Mouse (Mus musculus) small intestine, adult 2 months (tissue): ENCODE measurements at regions not wholly inside any gene's neighbourhood (a gene's known extent, or its start where the extent isn't known, plus 50 kb on each side); places are given as distances from the start of the nearest gene placed in this dataset.

Experiments used
- CTCF ChIP-seq: fragments of 200-500 bp; IDR thresholded peaks from 2 replicates; pipeline ENCODE4 v1.5.1; 2012; ENCODE audit warnings: low read depth, mild to moderate bottlenecking, control low read depth, inconsistent platforms, low read length, moderate library complexity, mixed read lengths; ENCODE audit not compliant: insufficient replicate concordance, insufficient read length; ENCODE audit errors: extremely low read depth
- POLR2A ChIP-seq: fragments of 200-500 bp; IDR thresholded peaks from 2 replicates; pipeline ENCODE4 v1.6.1; 2012; ENCODE audit warnings: low read depth, mild to moderate bottlenecking, control low read depth, inconsistent platforms, low read length, moderate library complexity

- TF ChIP-seq POLR2A (no peak), CTCF (no peak)
Observed at GRCm38 (mm10) chr9:23600623-23601022, 377.7 kb downstream of the Bmper start.
